Mouse (Mus musculus) stomach, postnatal 0 days (tissue): ENCODE data around the gene Hoxc8. TPM values are rescaled to one million over a fixed set of nuclear protein-coding genes. Genes with fewer than 3 reads are reported as not detected.

Experiments
- ATAC-seq: fragments of 200-750 bp; cut with Nextera tagmentation; 2 replicates; pipeline ENCODE4 v1.8.0; 2017; ENCODE audit not compliant: low FRiP score, low TSS enrichment
- DNase-seq: peaks from one replicate; pipeline ENCODE4 v3.0.0-alpha.2; 2016; ENCODE audit warnings: low spot score
- H3K27ac ChIP-seq: fragments of 300-500 bp; sonication (generic); replicated peaks from 2 replicates; pipeline ENCODE4 v1.5.1; 2014; ENCODE audit warnings: mild to moderate bottlenecking, control low read depth
- H3K27me3 ChIP-seq: fragments of 300-500 bp; sonication (generic); 2 replicates; pipeline ENCODE4 v1.6.1; 2014; ENCODE audit warnings: low read length; ENCODE audit not compliant: control insufficient read depth, insufficient read depth
- H3K36me3 ChIP-seq: fragments of 300-500 bp; sonication (generic); 2 replicates; pipeline ENCODE4 v1.6.1; 2014; ENCODE audit warnings: low read length, mixed read lengths; ENCODE audit not compliant: control insufficient read depth, insufficient read depth
- H3K4me1 ChIP-seq: fragments of 300-500 bp; sonication (generic); replicated peaks from 2 replicates; pipeline ENCODE4 v1.6.1; 2014; ENCODE audit warnings: antibody characterized with exemption; ENCODE audit not compliant: control insufficient read depth, insufficient read depth
- H3K4me2 ChIP-seq: fragments of 300-500 bp; sonication (generic); replicated peaks from 2 replicates; pipeline ENCODE4 v1.6.1; 2014; ENCODE audit warnings: low read depth, mild to moderate bottlenecking, control low read depth, moderate library complexity
- H3K4me3 ChIP-seq: fragments of 300-500 bp; sonication (generic); 2 replicates; pipeline ENCODE4 v1.5.1; 2014; ENCODE audit warnings: low read depth, low read length, control low read depth
- H3K9ac ChIP-seq: fragments of 300-500 bp; sonication (generic); 2 replicates; pipeline ENCODE4 v1.6.1; 2014; ENCODE audit warnings: mild to moderate bottlenecking, low read length, control low read depth, mixed read lengths
- H3K9me3 ChIP-seq: fragments of 300-500 bp; sonication (generic); 2 replicates; pipeline ENCODE4 v1.6.1; 2016; ENCODE audit warnings: low read length; ENCODE audit not compliant: control insufficient read depth
- CTCF ChIP-seq: IDR thresholded peaks from 2 replicates; pipeline ENCODE4 v1.5.1; 2016; ENCODE audit warnings: antibody characterized with exemption, low read depth, mild to moderate bottlenecking, moderate library complexity
- EP300 ChIP-seq: optimal IDR thresholded peaks from 2 replicates; pipeline ENCODE3; 2016; ENCODE audit warnings: antibody characterized with exemption
- WGBS: fragments of 180-500 bp; shearing (Covaris S2); extraction: QIAGEN DNeasy Blood & Tissue Kit; methylation state at CpG from one replicate; pipeline ENCODE4 v1.1.7; 2014; 5-methylcytosine and 5-hydroxymethylcytosine counted together
- polyA plus RNA-seq: library from polyadenylated mRNA; unstranded; fragments of >200 nt; fragmentation: Nextera tagmentation; extraction: Ambion mirVana; gene quantifications from 2 replicates; pipeline ENCODE4 v1.2.1, GENCODE M21; 2015

The Hoxc8 gene
- polyA plus RNA-seq, 1 experiment from 2014 or later: 7.3 TPM

DNA sequence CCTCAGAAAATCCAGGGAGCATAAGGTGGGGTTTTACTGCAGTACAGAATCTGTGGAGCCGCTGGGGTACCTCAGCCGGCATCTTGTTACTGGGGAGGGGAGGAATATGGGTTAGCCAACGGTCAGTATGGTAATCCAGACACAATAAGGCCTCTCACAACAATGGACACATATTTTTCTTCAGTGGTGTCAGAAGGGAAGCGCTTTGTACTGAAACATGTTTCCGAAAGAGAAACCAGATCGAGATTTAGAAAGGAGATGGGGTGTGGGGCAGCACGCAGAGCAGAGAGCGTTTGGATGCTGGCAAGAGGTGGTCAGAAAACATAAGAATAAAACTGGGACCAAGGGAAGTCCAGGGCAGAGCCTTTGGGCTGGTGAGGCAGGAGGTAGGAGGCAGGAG lies 39.7 kb downstream of the Hoxc8 start:
- 0 out of 2 replicates have a peak overlapping the region, but pooled peaks have one; percentile 5 for H3K4me2 ChIP-seq
- no peak overlapping the region for H3K4me3 ChIP-seq
- no peaks in the 10 kb centered on the region for H3K36me3 ChIP-seq
- no peak overlapping the region for H3K9ac ChIP-seq
- no peaks in the 10 kb centered on the region for H3K27me3 ChIP-seq
- H3K9me3 ChIP-seq: no peaks in the 10 kb centered on the region
- no peak overlapping the region for H3K27ac ChIP-seq
- 45% methylated on average over 8 of the region's 8 CpGs for WGBS
- H3K4me1 ChIP-seq: no peaks in the 10 kb centered on the region
- no peak for DNase-seq
- no peak for ATAC-seq
- TF ChIP-seq CTCF (no peak), EP300 (no peak)

DNA sequence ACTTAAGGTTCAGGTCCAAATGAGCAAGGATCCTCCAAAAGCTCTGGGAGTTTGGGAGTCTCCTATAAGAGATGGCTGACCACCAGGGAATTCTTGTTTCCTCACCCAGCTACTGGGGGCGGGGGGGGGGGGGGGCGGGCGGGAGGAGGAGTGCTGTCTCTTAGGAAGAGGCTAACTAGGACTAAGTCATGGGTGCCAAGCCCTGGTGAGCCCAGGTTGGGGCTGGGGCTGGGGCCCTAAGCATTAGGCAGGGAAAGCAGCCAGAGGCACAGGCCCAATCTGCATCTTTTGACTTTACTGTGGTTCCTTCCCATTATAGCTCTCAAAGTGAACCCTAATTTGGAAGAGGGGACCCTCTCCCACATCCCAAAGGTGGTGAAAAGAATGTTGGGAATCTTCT lies 41.8 kb downstream of the Hoxc8 start:
- no peak for TF ChIP-seq EP300
- TF ChIP-seq CTCF: no peak
- H3K4me3 ChIP-seq: no peak overlapping the region
- no peak for DNase-seq
- ATAC-seq: no peak
- no peaks in the 10 kb centered on the region for H3K27me3 ChIP-seq
- peak overlapping the region; percentile 49; the same call in 1 of the 2 replicates for H3K27ac ChIP-seq
- no peak overlapping the region for H3K4me2 ChIP-seq
- no peaks in the 10 kb centered on the region for H3K9me3 ChIP-seq
- no peak overlapping the region for H3K9ac ChIP-seq
- H3K4me1 ChIP-seq: no peaks in the 10 kb centered on the region
- no CpG with 5 or more reads among the region's 3 CpGs for WGBS
- H3K36me3 ChIP-seq: no peaks in the 10 kb centered on the region

DNA sequence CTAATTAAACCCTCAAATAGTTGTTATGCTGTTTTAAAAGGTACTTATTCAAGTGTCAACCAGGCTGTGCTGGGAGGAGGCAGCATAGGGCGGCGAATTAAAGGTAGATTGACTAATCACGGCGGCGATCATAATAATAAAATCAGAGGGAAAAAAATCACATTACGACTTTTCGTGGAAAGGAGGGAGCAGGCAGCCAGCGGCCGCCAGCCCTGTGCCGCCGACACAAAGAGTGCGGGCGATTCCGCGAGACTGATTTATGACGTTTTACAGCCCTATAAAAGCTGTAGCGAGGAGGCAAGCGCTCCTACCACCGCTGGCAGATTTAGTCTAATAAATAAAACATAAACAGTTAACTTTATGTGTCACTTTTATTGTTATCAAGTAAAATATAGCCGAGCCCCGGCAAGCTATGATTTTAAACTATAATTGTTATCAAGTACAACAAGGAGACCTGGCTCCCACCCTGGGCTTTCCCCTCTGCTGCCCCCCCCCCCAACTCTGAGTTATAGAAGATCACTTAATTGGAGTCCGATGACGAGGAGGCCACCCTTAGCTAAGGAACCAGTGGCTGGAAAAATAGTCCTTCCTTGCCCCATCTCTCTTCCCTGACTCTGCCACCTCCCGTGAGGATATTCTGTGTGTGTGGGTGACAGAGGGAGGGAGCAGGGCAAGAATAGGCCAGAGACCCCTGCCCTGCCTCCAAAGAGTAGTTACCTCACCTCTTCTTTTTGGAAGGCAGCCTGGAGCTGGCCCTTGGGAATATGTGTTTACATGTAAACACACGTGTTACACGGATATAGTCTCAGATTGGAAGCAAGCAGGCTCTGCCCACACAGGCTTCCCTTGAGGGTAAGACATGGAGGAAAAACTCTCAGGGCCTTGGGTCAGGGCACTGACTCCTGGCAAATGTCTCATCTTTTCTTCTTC lies 42.5 kb downstream of the Hoxc8 start:
- Histone ChIP-seq H3K27ac (peak overlapping the region; percentile 49), H3K27me3 (no peaks in the 10 kb centered on the region), H3K9me3 (no peaks in the 10 kb centered on the region), H3K4me2 (peak overlapping the region; percentile 37), H3K9ac (no peak overlapping the region), H3K4me1 (no peaks in the 10 kb centered on the region), H3K36me3 (no peaks in the 10 kb centered on the region), H3K4me3 (no peak overlapping the region)
- no peak for ATAC-seq
- DNase-seq: no peak
- WGBS: 8% methylated on average over 26 of the region's 26 CpGs
- no peak for TF ChIP-seq CTCF
- no peak for TF ChIP-seq EP300

DNA sequence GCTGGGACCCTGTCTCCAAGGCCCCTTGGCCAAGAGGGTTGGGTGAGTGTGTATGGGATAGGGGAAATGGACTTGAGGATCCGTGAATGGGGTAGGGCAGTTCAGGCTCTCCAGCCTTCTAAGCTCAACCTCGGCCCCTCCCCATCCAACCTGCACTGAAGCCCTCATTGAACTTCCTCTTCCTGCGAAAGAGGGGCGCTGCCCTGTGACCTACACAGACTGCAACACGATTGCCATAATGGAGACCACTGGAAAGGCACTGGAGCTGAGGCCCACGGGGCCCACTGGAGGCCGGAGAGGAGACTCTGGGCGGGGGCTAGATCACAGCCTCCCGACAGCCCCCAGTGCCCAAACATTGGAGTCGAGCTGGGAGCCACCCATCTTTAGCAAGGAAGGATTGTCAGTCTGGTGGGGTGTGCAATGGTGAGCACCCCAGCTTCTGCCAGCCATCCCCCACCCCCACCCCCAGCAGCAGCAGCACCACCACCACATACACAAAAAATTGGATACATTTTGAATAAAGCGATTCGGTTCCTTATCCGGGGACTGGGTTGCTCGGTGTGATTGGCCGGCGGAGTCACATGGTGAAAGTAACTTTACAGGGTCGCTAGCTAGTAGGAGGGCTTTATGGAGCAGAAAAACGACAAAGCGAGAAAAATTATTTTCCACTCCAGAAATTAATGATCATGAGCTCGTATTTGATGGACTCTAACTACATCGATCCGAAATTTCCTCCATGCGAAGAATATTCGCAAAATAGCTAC lies 43.8 kb downstream of the Hoxc8 start:
- Histone ChIP-seq H3K27me3 (no peaks in the 10 kb centered on the region), H3K4me1 (no peaks in the 10 kb centered on the region), H3K36me3 (no peaks in the 10 kb centered on the region), H3K4me2 (peak overlapping the region; percentile 68), H3K4me3 (peak overlapping the region; percentile 67), H3K27ac (peak overlapping the region; percentile 85), H3K9me3 (no peaks in the 10 kb centered on the region), H3K9ac (peak overlapping the region; percentile 81)
- DNase-seq (no peak), ATAC-seq (peak; percentile 73)
- 3% methylated on average over 24 of the region's 24 CpGs for WGBS
- no peak for TF ChIP-seq EP300
- TF ChIP-seq CTCF: no peak

DNA sequence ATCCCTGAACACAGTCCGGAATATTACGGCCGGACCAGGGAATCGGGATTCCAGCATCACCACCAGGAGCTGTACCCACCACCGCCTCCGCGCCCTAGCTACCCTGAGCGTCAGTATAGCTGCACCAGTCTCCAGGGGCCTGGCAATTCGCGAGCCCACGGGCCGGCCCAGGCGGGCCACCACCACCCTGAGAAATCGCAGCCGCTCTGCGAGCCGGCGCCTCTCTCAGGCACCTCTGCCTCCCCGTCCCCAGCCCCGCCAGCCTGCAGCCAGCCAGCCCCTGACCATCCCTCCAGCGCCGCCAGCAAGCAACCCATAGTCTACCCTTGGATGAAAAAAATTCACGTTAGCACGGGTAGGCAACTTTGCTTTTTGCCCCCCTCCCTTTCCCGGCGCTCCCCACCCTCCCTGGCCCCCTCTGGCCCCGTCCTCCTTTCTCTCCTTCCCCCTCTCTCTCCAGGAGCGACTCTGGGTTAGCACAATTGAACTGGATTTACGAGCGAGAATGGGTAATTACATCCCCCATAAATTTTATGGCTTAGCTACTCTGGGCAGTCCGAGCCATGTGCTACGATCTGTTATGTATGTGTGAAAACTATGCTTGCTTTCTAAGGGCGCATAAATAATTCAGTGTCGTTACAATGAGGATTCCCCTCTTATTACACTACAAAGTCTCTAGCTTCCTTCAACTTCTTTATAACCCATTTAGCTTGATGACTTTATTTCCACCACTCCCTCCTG lies 44.6 kb downstream of the Hoxc8 start:
- Histone ChIP-seq H3K4me1 (no peaks in the 10 kb centered on the region), H3K4me3 (peak overlapping the region; percentile 67), H3K9me3 (no peaks in the 10 kb centered on the region), H3K27me3 (no peaks in the 10 kb centered on the region), H3K27ac (peak overlapping the region; percentile 85), H3K36me3 (no peaks in the 10 kb centered on the region), H3K9ac (peak overlapping the region; percentile 81), H3K4me2 (peak overlapping the region; percentile 68)
- ATAC-seq (peak; percentile 60), DNase-seq (no peak)
- under 1% methylated on average over 34 of the region's 34 CpGs for WGBS
- 0 out of 2 replicates have a peak, but pooled peaks have one; percentile 3 for TF ChIP-seq CTCF
- no peak for TF ChIP-seq EP300
